Mouse (Mus musculus): ENCODE results near the gene Hpse2. TPM values are rescaled to one million over a fixed set of nuclear protein-coding genes. Genes with fewer than 3 reads are reported as not detected.

Gene Hpse2
- total and polyA plus RNA-seq, 2 experiments from 2014 or later, result 0.23 to 0.55 TPM

- H3K4me3 ChIP-seq (ENCODE audit: low read depth, low read length), result no peak overlapping the region
- H3K27ac ChIP-seq (ENCODE audit: low read depth, low read length), result no peak overlapping the region
- H3K4me1 ChIP-seq (ENCODE audit: insufficient read depth, low read length), result no peaks in the 10 kb centered on the region
- H3K9ac ChIP-seq (replicated peaks; ENCODE audit: low read length, poor library complexity, severe bottlenecking), result no peak overlapping the region
- H3K9me3 ChIP-seq (ENCODE audit: low read length), result no peaks in the 10 kb centered on the region
- DNase-seq (ENCODE audit: low spot score), result peak; percentile 33
- 24% methylated on average over 1 of the region's 1 CpGs for WGBS
- H3K4me2 ChIP-seq (ENCODE audit: low read depth, low read length, poor library complexity, severe bottlenecking), result no peak overlapping the region
- TF ChIP-seq CTCF (IDR thresholded peaks at IDR 0.05), result peak; percentile 66
- H3K27me3 ChIP-seq (ENCODE audit: insufficient read depth, low read length), result no peaks in the 10 kb centered on the region
- no peaks in the 10 kb centered on the region for H3K36me3 ChIP-seq (ENCODE audit: insufficient read depth, low read length)
- ATAC-seq (ENCODE audit: low FRiP score), result no peak
Measured at GRCm38 (mm10) chr19:43407181-43407580, 19.0 kb upstream of the Hpse2 start.

- TF ChIP-seq CTCF (IDR thresholded peaks at IDR 0.05), result peak; percentile 92
- Histone ChIP-seq H3K27me3 (ENCODE audit: insufficient read depth, low read length) (no peaks in the 10 kb centered on the region), H3K4me1 (ENCODE audit: insufficient read depth, low read length) (no peaks in the 10 kb centered on the region), H3K4me3 (ENCODE audit: low read depth, low read length) (no peak overlapping the region), H3K36me3 (ENCODE audit: insufficient read depth, low read length) (no peaks in the 10 kb centered on the region), H3K27ac (ENCODE audit: low read depth, low read length) (no peak overlapping the region), H3K9me3 (ENCODE audit: low read length) (no peaks in the 10 kb centered on the region), H3K4me2 (ENCODE audit: low read depth, low read length, poor library complexity, severe bottlenecking) (no peak overlapping the region), H3K9ac (replicated peaks; ENCODE audit: low read length, poor library complexity, severe bottlenecking) (no peak overlapping the region)
- ATAC-seq (ENCODE audit: low FRiP score) (no peak), DNase-seq (ENCODE audit: low spot score) (peak; percentile 86)
- 5% methylated on average over 4 of the region's 4 CpGs for WGBS
Measured at GRCm38 (mm10) chr19:43396327-43396726, 8.2 kb upstream of the Hpse2 start.

GRCm38 (mm10) chr19:43387071-43387770 lies 934 bp downstream of the Hpse2 start:
- Histone ChIP-seq H3K27me3 (ENCODE audit: insufficient read depth, low read length) (peaks cover 69% of the 10 kb centered on the region), H3K4me1 (ENCODE audit: insufficient read depth, low read length) (peaks cover 12% of the 10 kb centered on the region; the same call in 1 of the 2 replicates), H3K4me3 (ENCODE audit: low read depth, low read length) (no peak overlapping the region), H3K9ac (replicated peaks; ENCODE audit: low read length, poor library complexity, severe bottlenecking) (no peak overlapping the region), H3K9me3 (ENCODE audit: low read length) (no peaks in the 10 kb centered on the region), H3K27ac (ENCODE audit: low read depth, low read length) (no peak overlapping the region), H3K4me2 (ENCODE audit: low read depth, low read length, poor library complexity, severe bottlenecking) (peak overlapping the region; percentile 55; the same call in 1 of the 2 replicates), H3K36me3 (ENCODE audit: insufficient read depth, low read length) (no peaks in the 10 kb centered on the region)
- no peak for DNase-seq (ENCODE audit: low spot score)
- no peak for TF ChIP-seq CTCF (IDR thresholded peaks at IDR 0.05)
- ATAC-seq (ENCODE audit: low FRiP score), result no peak
- WGBS, result 2% methylated on average over 14 of the region's 14 CpGs

- Histone ChIP-seq H3K27ac (ENCODE audit: low read depth, low read length) (no peak overlapping the region), H3K9me3 (ENCODE audit: low read length) (no peaks in the 10 kb centered on the region), H3K4me1 (ENCODE audit: insufficient read depth, low read length) (peaks cover 12% of the 10 kb centered on the region; the same call in 1 of the 2 replicates), H3K36me3 (ENCODE audit: insufficient read depth, low read length) (no peaks in the 10 kb centered on the region), H3K4me2 (ENCODE audit: low read depth, low read length, poor library complexity, severe bottlenecking) (peak overlapping the region; percentile 55), H3K9ac (replicated peaks; ENCODE audit: low read length, poor library complexity, severe bottlenecking) (0 out of 2 replicates have a peak overlapping the region, but pooled peaks have one; percentile 9), H3K4me3 (ENCODE audit: low read depth, low read length) (peak overlapping the region; percentile 31), H3K27me3 (ENCODE audit: insufficient read depth, low read length) (peaks cover 69% of the 10 kb centered on the region)
- no peak for TF ChIP-seq CTCF (IDR thresholded peaks at IDR 0.05)
- under 1% methylated on average over 48 of the region's 48 CpGs for WGBS
- DNase-seq (ENCODE audit: low spot score), result no peak
- ATAC-seq (ENCODE audit: low FRiP score), result no peak
Measured at GRCm38 (mm10) chr19:43386041-43386952, 1.9 kb downstream of the Hpse2 start.

- H3K4me3 ChIP-seq (ENCODE audit: low read depth, low read length), result peak overlapping the region; percentile 27; the same call in 1 of the 2 replicates
- H3K27me3 ChIP-seq (ENCODE audit: insufficient read depth, low read length), result peaks cover 69% of the 10 kb centered on the region
- no peaks in the 10 kb centered on the region for H3K36me3 ChIP-seq (ENCODE audit: insufficient read depth, low read length)
- H3K9ac ChIP-seq (replicated peaks; ENCODE audit: low read length, poor library complexity, severe bottlenecking), result no peak overlapping the region
- peaks cover 12% of the 10 kb centered on the region; the same call in 1 of the 2 replicates for H3K4me1 ChIP-seq (ENCODE audit: insufficient read depth, low read length)
- H3K4me2 ChIP-seq (ENCODE audit: low read depth, low read length, poor library complexity, severe bottlenecking), result peak overlapping the region; percentile 42
- H3K27ac ChIP-seq (ENCODE audit: low read depth, low read length), result no peak overlapping the region
- ATAC-seq (ENCODE audit: low FRiP score), result no peak
- no peaks in the 10 kb centered on the region for H3K9me3 ChIP-seq (ENCODE audit: low read length)
- no peak for TF ChIP-seq CTCF (IDR thresholded peaks at IDR 0.05)
- no peak for DNase-seq (ENCODE audit: low spot score)
- 2% methylated on average over 13 of the region's 13 CpGs for WGBS
Measured at GRCm38 (mm10) chr19:43385451-43385850, 2.7 kb downstream of the Hpse2 start.
